Mouse (Mus musculus) stomach, postnatal 0 days (tissue): Measurements from ENCODE around the gene Itfg2. TPM values are rescaled to one million over a fixed set of nuclear protein-coding genes. Genes with fewer than 3 reads are reported as not detected.

Experiments
- ATAC-seq: fragments of 200-750 bp; cut with Nextera tagmentation; 2 replicates; pipeline ENCODE4 v1.8.0; 2017; ENCODE audit not compliant: low FRiP score, low TSS enrichment
- DNase-seq: peaks from one replicate; pipeline ENCODE4 v3.0.0-alpha.2; 2016; ENCODE audit warnings: low spot score
- H3K27ac ChIP-seq: fragments of 300-500 bp; sonication (generic); replicated peaks from 2 replicates; pipeline ENCODE4 v1.5.1; 2014; ENCODE audit warnings: mild to moderate bottlenecking, control low read depth
- H3K27me3 ChIP-seq: fragments of 300-500 bp; sonication (generic); 2 replicates; pipeline ENCODE4 v1.6.1; 2014; ENCODE audit warnings: low read length; ENCODE audit not compliant: control insufficient read depth, insufficient read depth
- H3K36me3 ChIP-seq: fragments of 300-500 bp; sonication (generic); 2 replicates; pipeline ENCODE4 v1.6.1; 2014; ENCODE audit warnings: low read length, mixed read lengths; ENCODE audit not compliant: control insufficient read depth, insufficient read depth
- H3K4me1 ChIP-seq: fragments of 300-500 bp; sonication (generic); replicated peaks from 2 replicates; pipeline ENCODE4 v1.6.1; 2014; ENCODE audit warnings: antibody characterized with exemption; ENCODE audit not compliant: control insufficient read depth, insufficient read depth
- H3K4me2 ChIP-seq: fragments of 300-500 bp; sonication (generic); replicated peaks from 2 replicates; pipeline ENCODE4 v1.6.1; 2014; ENCODE audit warnings: low read depth, mild to moderate bottlenecking, control low read depth, moderate library complexity
- H3K4me3 ChIP-seq: fragments of 300-500 bp; sonication (generic); 2 replicates; pipeline ENCODE4 v1.5.1; 2014; ENCODE audit warnings: low read depth, low read length, control low read depth
- H3K9ac ChIP-seq: fragments of 300-500 bp; sonication (generic); 2 replicates; pipeline ENCODE4 v1.6.1; 2014; ENCODE audit warnings: mild to moderate bottlenecking, low read length, control low read depth, mixed read lengths
- H3K9me3 ChIP-seq: fragments of 300-500 bp; sonication (generic); 2 replicates; pipeline ENCODE4 v1.6.1; 2016; ENCODE audit warnings: low read length; ENCODE audit not compliant: control insufficient read depth
- CTCF ChIP-seq: IDR thresholded peaks from 2 replicates; pipeline ENCODE4 v1.5.1; 2016; ENCODE audit warnings: antibody characterized with exemption, low read depth, mild to moderate bottlenecking, moderate library complexity
- EP300 ChIP-seq: optimal IDR thresholded peaks from 2 replicates; pipeline ENCODE3; 2016; ENCODE audit warnings: antibody characterized with exemption
- WGBS: fragments of 180-500 bp; shearing (Covaris S2); extraction: QIAGEN DNeasy Blood & Tissue Kit; methylation state at CpG from one replicate; pipeline ENCODE4 v1.1.7; 2014; 5-methylcytosine and 5-hydroxymethylcytosine counted together
- polyA plus RNA-seq: library from polyadenylated mRNA; unstranded; fragments of >200 nt; fragmentation: Nextera tagmentation; extraction: Ambion mirVana; gene quantifications from 2 replicates; pipeline ENCODE4 v1.2.1, GENCODE M21; 2015

Gene Itfg2
- polyA plus RNA-seq, 1 experiment from 2014 or later, result 14.8 TPM

DNA sequence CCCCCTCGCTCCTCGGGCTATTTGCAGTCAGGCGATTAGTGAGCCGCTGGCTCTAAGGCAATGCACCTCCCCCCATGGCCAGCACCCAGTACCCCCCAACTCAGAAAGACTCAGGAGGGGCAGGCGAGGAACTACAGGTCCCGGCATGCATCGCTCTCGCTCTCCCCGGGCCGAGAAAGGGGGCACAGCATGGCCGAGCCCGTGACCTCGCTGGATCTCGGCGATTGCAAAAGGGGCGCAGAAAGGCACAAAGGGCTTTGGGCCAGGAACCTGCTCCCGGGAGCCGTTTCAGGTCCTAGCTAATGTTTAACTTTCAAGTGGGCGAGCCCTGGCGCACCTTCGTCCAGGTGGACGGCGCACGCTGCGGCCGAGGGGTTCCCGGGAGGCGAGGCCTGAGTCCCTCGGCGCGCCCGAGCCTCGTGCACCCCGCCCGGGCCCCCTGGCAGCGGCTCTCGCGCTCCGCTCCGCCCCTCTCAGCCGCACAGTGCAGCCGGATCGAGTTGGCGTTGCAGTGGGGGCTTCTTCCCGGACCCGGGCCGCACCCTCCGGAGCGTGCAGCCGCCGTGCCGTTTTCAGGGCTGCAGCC lies 13.1 kb upstream of the Itfg2 start:
- peak overlapping the region; percentile 97 for H3K27ac ChIP-seq
- peak; percentile 87 for DNase-seq
- TF ChIP-seq CTCF (no peak), EP300 (no peak)
- 0 out of 2 replicates have a peak, but pooled peaks cover 3% of the 10 kb centered on the region for H3K4me1 ChIP-seq
- H3K27me3 ChIP-seq, result no peaks in the 10 kb centered on the region
- under 1% methylated on average over 52 of the region's 52 CpGs for WGBS
- H3K9me3 ChIP-seq, result no peaks in the 10 kb centered on the region
- peaks cover 23% of the 10 kb centered on the region for H3K36me3 ChIP-seq
- peak overlapping the region; percentile 91 for H3K9ac ChIP-seq
- peak; percentile 85 for ATAC-seq
- H3K4me2 ChIP-seq, result peak overlapping the region; percentile 71
- H3K4me3 ChIP-seq, result peak overlapping the region; percentile 90

DNA sequence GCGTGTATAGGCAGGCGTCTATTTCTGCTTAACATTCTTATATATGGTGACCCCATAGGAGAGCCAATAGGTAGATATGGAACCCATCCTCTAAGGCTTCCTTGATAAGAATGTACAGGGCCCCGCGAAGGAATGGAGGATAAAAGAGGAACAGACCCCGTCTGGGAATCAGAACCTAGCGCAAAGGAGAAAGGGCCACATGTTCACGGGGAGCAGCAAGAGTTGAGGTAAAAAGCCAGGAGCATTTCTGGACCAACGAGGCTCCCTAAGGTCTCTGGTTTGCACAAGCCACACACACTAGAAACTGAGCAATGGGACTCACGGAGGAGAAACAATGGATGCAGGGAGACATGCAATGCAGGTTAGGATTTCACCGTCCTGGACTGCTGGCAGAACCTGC lies 12.6 kb upstream of the Itfg2 start:
- WGBS, result 3% methylated on average over 10 of the region's 10 CpGs

DNA sequence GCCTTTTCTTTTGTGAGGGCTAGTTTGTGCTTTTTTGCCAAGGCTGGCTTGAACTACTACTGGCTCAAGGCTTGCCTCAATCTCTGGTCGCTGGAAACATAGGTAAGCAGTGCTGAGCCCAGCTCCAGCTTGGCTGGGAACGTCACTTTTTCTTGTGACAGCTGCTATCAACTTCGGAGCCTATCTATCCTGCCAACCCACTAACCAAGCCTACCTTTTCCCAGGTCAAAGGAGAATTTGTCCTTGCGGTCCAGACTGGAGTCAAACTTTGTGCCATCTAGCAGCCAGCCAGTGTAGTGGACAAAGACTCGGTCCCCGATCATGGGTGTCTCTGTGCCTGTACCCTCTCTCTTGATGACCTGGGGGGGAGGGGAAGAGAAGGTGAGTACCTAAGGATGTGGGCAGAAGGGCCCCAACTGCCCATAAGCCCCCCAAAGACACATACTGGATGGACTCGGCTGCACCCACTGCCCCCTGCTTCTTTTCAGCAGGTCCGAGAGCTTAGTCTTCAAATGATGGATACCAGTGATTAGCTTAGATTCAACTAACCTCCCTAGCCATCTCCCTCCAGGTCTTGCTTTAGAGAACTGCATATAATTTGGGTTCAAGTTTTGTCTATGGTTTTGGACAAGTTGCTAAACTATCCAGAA lies 11.8 kb upstream of the Itfg2 start:
- H3K27me3 ChIP-seq, result no peaks in the 10 kb centered on the region
- H3K9ac ChIP-seq, result no peak overlapping the region
- 0 out of 2 replicates have a peak overlapping the region, but pooled peaks have one; percentile 8 for H3K27ac ChIP-seq
- DNase-seq, result no peak
- H3K9me3 ChIP-seq, result no peaks in the 10 kb centered on the region
- TF ChIP-seq EP300, result no peak
- TF ChIP-seq CTCF, result no peak
- H3K4me3 ChIP-seq, result peak overlapping the region; percentile 90; the same call in 1 of the 2 replicates
- H3K4me2 ChIP-seq, result peak overlapping the region; percentile 71
- H3K4me1 ChIP-seq, result 0 out of 2 replicates have a peak, but pooled peaks cover 3% of the 10 kb centered on the region
- peaks cover 32% of the 10 kb centered on the region for H3K36me3 ChIP-seq
- 83% methylated on average over 8 of the region's 8 CpGs for WGBS
- no peak for ATAC-seq

More for the DNA sequence above, 12.6 kb upstream of the Itfg2 start:
- Histone ChIP-seq H3K4me1 (0 out of 2 replicates have a peak, but pooled peaks cover 3% of the 10 kb centered on the region), H3K27ac (peak overlapping the region; percentile 97), H3K9me3 (no peaks in the 10 kb centered on the region), H3K4me3 (peak overlapping the region; percentile 90), H3K27me3 (no peaks in the 10 kb centered on the region), H3K9ac (peak overlapping the region; percentile 91), H3K4me2 (peak overlapping the region; percentile 71), H3K36me3 (peaks cover 26% of the 10 kb centered on the region)
- no peak for ATAC-seq
- no peak for DNase-seq
- TF ChIP-seq CTCF (no peak), EP300 (no peak)

DNA sequence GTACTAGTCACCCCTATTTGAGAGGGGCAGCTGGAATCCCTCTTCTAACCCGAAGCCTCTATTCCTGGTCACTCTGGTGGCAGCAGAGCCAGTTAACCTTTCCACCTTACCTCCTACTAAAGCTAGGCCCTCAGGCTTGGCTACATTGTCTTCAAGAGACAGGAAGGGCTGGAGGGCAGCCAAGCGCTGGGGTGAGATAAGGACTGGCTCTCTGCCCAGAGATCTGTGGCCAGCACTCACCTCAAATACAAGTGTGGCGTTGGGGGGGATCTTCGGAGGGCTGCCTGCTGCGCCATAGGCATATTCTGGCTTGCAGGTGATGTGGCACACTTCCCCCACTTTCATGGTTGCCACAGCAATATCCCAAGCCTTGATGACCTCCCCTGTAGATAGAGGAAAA lies 10.7 kb upstream of the Itfg2 start:
- DNase-seq, result peak; percentile 70
- no peak for TF ChIP-seq EP300
- TF ChIP-seq CTCF, result no peak

DNA sequence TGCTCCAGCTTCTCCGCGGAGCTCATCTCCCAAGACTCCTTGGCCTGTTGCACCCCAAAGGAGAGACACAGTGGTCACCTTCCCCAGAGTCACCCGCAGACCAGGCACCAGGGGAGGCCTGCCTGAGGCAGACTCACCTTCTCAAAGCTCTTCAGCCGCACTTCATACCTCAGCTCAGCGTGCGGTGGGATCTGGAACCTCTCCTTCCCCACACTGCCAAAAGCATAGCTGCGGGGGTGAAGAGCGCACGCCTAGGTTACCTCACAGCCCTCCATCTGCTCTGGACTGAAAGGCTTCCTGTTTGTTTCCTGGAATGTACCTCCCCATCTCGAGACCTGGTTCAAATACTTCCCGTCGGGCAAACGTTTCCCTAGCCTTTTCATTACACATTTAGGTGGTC lies 8.8 kb upstream of the Itfg2 start:
- Histone ChIP-seq H3K9ac (no peak overlapping the region), H3K27me3 (no peaks in the 10 kb centered on the region), H3K36me3 (peaks cover 40% of the 10 kb centered on the region), H3K4me1 (no peaks in the 10 kb centered on the region), H3K4me3 (no peak overlapping the region), H3K9me3 (no peaks in the 10 kb centered on the region), H3K4me2 (no peak overlapping the region), H3K27ac (no peak overlapping the region)
- WGBS, result 86% methylated on average over 13 of the region's 13 CpGs
- ATAC-seq (no peak), DNase-seq (no peak)
- TF ChIP-seq EP300 (no peak), CTCF (no peak)

More for the DNA sequence above, 10.7 kb upstream of the Itfg2 start:
- Histone ChIP-seq H3K36me3 (peaks cover 32% of the 10 kb centered on the region), H3K9me3 (no peaks in the 10 kb centered on the region), H3K9ac (no peak overlapping the region), H3K27ac (no peak overlapping the region), H3K4me3 (no peak overlapping the region), H3K4me2 (no peak overlapping the region), H3K4me1 (0 out of 2 replicates have a peak, but pooled peaks cover 3% of the 10 kb centered on the region), H3K27me3 (no peaks in the 10 kb centered on the region)
- 57% methylated on average over 5 of the region's 5 CpGs for WGBS
- no peak for ATAC-seq

DNA sequence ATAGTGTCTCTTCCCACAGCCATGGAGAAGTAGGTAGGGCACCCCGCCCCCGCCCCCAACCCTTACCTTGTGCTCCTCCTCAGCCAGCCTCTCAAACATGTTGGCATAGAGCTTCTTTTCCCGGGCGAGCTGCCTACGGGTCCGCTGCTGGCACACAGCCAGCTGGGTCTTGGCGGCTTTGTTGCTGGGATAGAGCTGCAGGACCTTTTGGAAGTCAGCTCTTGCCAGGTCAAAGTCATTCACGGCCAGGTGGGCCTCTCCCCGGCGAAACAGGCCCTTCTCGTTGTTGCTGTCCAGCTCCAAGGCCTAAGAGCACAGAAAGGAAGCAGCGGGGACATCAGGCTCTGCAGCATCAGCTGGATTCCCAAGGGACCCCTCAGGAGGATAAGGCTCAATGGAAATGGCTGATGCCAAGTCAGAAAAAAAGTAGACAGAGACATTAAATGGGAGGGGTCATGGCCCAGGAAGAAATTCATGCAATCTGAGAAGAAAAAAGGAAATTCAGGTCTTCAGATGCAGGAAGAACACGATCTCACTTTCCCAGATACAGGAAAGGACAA lies 7.7 kb upstream of the Itfg2 start:
- Histone ChIP-seq H3K9ac (no peak overlapping the region), H3K4me1 (no peaks in the 10 kb centered on the region), H3K9me3 (no peaks in the 10 kb centered on the region), H3K27me3 (no peaks in the 10 kb centered on the region), H3K27ac (no peak overlapping the region), H3K4me3 (no peak overlapping the region), H3K36me3 (peaks cover 40% of the 10 kb centered on the region), H3K4me2 (no peak overlapping the region)
- ATAC-seq, result no peak
- DNase-seq, result no peak
- TF ChIP-seq CTCF (no peak), EP300 (no peak)
- 71% methylated on average over 13 of the region's 13 CpGs for WGBS
